16 mouse cellular contexts compared by ENCODE assay signal in genomic region chr8:98797445-98797844, GRCm38 (mm10).
A peak's percentile ranks its signal among the peaks of the same experiment; 100 is the strongest.
DNase-seq lines count a peak whose midpoint lies in the region; ATAC-seq lines count a peak whose summit lies in the region.
"Had no signal": no experiment of that assay in that cellular context is flagged by ENCODE, and none has a peak within 500 bp of the region (broad histone marks: within the 10 kb centered on the region; RNA-seq: fewer than 3 reads in every experiment).

No protein-coding gene starts in this region.

- 54% methylated on average over 2 of the region's 2 CpGs for WGBS in forebrain, embryonic 16.5 days
- WGBS in kidney, embryonic 16.5 days = 88% methylated on average over 2 of the region's 2 CpGs

- no peaks in the 10 kb centered on the region for H3K4me1 ChIP-seq in forebrain, embryonic 16.5 days (replicated peaks; ENCODE audit: control insufficient read depth, insufficient read depth, low read length)
- no peaks in the 10 kb centered on the region for H3K4me1 ChIP-seq in kidney, embryonic 16.5 days (ENCODE audit: insufficient read depth, low read length)
- H3K4me1 ChIP-seq: heart, embryonic 10.5 days; hindbrain, embryonic 12.5 days; liver, embryonic 12.5 days had no signal

- H3K4me3 ChIP-seq in forebrain, embryonic 16.5 days (replicated peaks; ENCODE audit: low read length) = no peak overlapping the region
- no peak overlapping the region for H3K4me3 ChIP-seq in kidney, embryonic 16.5 days (ENCODE audit: low read length)
- H3K4me3 ChIP-seq: heart, embryonic 10.5 days; hindbrain, embryonic 12.5 days; left cerebral cortex, adult 2 months; liver, embryonic 12.5 days had no signal

- H3K36me3 ChIP-seq in forebrain, embryonic 16.5 days (ENCODE audit: control insufficient read depth, insufficient read depth) = no peaks in the 10 kb centered on the region
- no peaks in the 10 kb centered on the region for H3K36me3 ChIP-seq in kidney, embryonic 16.5 days (ENCODE audit: insufficient read depth, low read length)
- H3K36me3 ChIP-seq: heart, embryonic 10.5 days; hindbrain, embryonic 12.5 days; liver, embryonic 12.5 days had no signal

- H3K27me3 ChIP-seq in forebrain, embryonic 16.5 days (replicated peaks; ENCODE audit: control insufficient read depth, insufficient read depth, low read length) = no peaks in the 10 kb centered on the region
- no peaks in the 10 kb centered on the region for H3K27me3 ChIP-seq in kidney, embryonic 16.5 days (ENCODE audit: insufficient read depth, low read length)
- H3K27me3 ChIP-seq: hindbrain, embryonic 12.5 days; liver, embryonic 12.5 days had no signal

- ATAC-seq in forebrain, embryonic 16.5 days = peak; percentile 90
- no peak for ATAC-seq in kidney, embryonic 16.5 days (ENCODE audit: low FRiP score, low TSS enrichment)
- ATAC-seq: liver, embryonic 12.5 days had no signal

- no peak overlapping the region for H3K27ac ChIP-seq in forebrain, embryonic 16.5 days (ENCODE audit: low read length)
- no peak overlapping the region for H3K27ac ChIP-seq in kidney, embryonic 16.5 days (ENCODE audit: low read length)
- H3K27ac ChIP-seq: heart, embryonic 10.5 days; hindbrain, embryonic 12.5 days; left cerebral cortex, adult 2 months; liver, embryonic 12.5 days had no signal

- DNase-seq in heart, postnatal 4 days = peak; percentile 7
- no peak for DNase-seq in heart, adult 8-10 months (ENCODE audit: low spot score)
- DNase-seq in cerebellum, adult 11 months = peak; percentile 61
- DNase-seq in lung, postnatal 14 days = peak; percentile 1
- no peak for DNase-seq in spleen, postnatal 36 days (ENCODE audit: low spot score in 2 of 2)
- DNase-seq in kidney, adult 8-10 months = no peak
- DNase-seq: adrenal gland, adult 8-10 months; kidney, adult 9 months; midbrain, embryonic 14.5 days; thymus, adult 2 months had no signal

- no peak overlapping the region for H3K4me2 ChIP-seq in forebrain, embryonic 16.5 days (ENCODE audit: low read length)
- no peak overlapping the region for H3K4me2 ChIP-seq in kidney, embryonic 16.5 days (replicated peaks; ENCODE audit: low read depth, low read length)
- H3K4me2 ChIP-seq: hindbrain, embryonic 12.5 days; liver, embryonic 12.5 days had no signal

- no peaks in the 10 kb centered on the region for H3K9me3 ChIP-seq in forebrain, embryonic 16.5 days (ENCODE audit: control insufficient read depth, low read length)
- no peaks in the 10 kb centered on the region for H3K9me3 ChIP-seq in kidney, embryonic 16.5 days (ENCODE audit: low read length)
- H3K9me3 ChIP-seq: heart, embryonic 10.5 days; hindbrain, embryonic 12.5 days; liver, embryonic 12.5 days had no signal

- H3K9ac ChIP-seq in forebrain, embryonic 16.5 days (replicated peaks; ENCODE audit: low read depth, low read length) = no peak overlapping the region
- no peak overlapping the region for H3K9ac ChIP-seq in kidney, embryonic 16.5 days (replicated peaks; ENCODE audit: low read length)
- H3K9ac ChIP-seq: hindbrain, embryonic 12.5 days; liver, embryonic 12.5 days had no signal

Comparison
In these comparisons a context has a peak if more than half of its experiments do, and no peak if none do; other contexts are left out.
1. DNase-seq: peak in heart, postnatal 4 days (single experiment), cerebellum, adult 11 months (single experiment) and lung, postnatal 14 days (single experiment); none in heart, adult 8-10 months (single experiment), spleen, postnatal 36 days (0 of 2) and kidney, adult 8-10 months (0 of 2).